Mouse (Mus musculus) thymus, postnatal 4 days (tissue): ENCODE measurements around the gene Dmd.

Experiments used
- DNase-seq: peaks from one replicate; pipeline ENCODE4 v3.0.0; 2021

Gene Dmd

DNA sequence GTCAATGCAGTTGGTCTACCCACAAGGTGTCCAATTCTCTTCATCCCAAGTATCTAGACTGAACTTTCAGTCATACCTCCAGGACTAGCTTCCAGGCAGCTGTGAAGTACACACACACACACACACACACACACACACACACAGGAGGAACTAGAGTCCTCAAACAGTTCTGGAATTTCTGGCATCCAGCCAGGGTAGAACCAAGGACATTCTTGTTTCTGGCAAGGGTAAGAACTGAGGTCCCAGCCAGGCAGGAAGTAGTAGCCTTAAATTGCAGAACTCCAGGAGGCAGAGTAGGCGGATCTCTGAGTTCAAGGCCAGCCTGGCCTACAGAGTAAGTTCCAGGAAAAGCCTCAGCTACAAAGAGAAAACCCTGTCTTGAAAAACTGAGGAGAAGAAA is 2128.2 kb downstream of the Dmd start:
- DNase-seq = no peak

DNA sequence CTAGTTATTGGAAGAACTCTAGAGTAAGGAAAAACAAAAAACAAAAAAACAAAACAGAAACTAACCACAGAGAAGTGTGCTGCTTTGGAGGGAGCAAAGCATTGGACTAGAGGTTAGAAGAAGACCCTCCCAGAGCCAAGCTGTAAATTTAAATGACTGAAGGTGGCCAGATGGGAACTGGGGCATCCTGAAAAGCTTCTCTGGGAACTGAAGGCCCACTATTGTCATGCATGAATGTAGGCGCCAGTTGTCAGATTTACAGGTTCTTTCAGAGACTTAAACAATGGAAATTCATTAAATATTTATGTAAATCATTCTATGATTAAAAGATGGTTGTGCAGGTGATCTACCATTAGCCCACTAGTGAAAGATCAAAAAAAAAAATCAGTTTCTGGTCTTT is 2128.9 kb downstream of the Dmd start:
- DNase-seq = no peak

DNA sequence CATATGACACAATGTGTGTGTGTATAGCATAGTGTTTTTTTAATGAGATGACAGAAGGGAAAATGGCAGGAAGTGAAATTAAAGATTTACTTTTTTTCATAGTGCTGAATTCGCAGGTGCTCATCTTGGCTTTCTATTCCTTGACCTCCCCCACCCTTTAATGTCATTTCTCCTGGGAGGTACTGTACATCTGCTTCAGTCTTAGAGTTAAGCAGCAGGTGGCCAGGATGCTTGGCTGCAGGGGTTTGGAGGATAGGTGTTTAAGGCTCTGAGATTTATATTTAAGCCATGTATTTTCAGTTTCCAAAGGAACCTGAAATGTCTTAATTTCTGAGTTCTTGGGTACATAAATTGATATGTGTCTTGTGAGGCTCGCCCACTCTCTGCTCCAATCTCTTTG is 2130.5 kb downstream of the Dmd start:
- DNase-seq = no peak

DNA sequence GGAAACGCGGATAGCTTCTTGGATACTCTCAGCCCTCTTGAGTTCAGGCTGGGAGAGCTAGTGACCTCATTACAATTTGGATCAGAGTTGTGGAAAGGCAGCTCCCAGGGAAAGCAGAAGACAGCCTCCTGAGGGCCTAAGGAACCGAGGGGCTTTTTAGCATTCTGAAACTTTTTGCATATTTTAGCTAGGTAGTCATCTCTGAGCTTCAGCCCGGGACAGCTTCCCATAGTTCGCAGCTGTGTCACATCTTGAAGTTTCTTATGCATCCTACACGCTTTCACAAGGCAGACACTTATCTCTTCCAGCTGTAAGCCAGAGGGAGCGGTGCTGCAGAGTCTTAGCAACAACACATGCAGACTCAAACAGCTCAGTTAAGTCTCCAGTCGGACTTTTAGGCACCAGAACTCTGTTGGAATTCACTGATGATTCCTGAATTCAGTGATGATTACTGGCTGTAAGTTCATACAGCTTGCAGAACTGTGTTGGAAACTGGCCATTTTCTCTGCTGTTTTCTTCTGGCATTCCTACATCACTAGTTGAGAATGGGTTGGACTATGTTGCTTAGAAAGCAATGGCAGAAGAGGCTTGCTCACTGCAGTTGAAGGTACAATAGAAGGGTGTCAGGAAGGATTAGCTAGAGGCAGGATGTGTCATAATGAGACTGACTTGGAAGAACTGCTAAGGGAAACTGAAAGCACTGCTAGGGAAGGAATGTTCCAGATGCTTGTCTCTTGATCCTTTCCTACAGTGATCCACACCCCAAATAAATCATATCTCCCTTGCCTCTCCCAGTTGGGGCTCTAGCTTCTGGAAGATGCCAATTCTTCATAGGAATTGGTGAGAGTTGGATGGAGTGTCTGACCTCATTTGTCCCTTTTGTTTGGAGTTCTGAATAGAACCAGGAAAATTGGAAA is 2135.8 kb downstream of the Dmd start:
- DNase-seq = no peak

DNA sequence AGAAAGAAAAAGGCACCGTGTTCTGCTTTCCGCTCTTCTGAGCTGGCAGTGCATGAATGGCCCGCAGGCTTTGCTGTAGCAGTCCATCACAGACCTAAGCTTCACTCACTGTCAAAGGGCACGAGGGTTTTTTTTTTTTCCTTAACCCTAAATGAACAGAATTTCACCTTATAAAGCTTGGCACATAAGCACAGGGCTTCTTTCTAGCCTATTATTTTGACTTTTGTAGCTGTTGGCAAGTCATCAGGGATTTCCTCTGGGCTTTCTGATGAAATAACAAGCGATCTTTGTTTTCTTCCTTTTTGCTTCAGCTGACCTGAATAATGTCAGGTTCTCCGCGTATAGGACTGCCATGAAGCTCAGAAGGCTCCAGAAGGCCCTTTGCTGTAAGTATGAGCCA is 2140.8 kb downstream of the Dmd start:
- DNase-seq = no peak

DNA sequence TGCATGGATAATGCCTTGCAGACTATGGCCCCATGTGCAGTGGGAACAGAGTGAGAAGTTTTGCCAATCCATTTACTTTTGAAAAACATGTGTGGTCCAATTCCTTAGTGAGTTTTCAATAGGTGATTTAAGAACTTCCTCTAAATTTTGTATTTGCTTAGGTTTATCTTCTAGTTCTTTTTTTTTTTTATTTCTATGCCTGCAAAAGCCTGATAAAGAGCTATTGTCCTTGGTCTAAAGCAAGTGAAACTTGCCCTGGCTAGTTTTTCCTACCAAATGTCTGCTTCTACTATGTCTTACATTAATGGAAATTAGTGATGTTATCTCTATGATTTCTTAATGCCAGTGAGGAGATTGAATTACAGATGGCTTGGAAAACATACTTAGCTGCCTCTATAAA is 2144.7 kb downstream of the Dmd start:
- DNase-seq = no peak

DNA sequence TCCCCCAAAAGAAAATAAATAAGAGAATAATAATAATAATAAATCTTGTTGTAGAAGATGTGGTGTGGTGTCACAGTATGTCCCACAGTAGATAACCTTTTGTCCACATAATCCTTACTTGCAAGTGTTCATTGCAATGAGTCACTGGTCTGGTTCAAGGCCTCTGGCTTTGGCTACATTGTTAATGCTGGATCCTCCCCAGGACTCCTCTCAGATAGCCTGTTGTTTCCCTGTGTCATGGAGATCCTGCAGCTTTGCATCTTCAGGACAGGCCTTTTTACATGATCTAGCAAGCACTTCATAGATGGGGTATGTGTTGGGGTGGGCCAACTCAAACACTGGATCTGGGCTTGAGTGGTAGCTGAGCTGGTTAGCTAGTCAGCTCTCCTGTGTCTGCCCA is 2150.0 kb downstream of the Dmd start:
- no peak for DNase-seq

DNA sequence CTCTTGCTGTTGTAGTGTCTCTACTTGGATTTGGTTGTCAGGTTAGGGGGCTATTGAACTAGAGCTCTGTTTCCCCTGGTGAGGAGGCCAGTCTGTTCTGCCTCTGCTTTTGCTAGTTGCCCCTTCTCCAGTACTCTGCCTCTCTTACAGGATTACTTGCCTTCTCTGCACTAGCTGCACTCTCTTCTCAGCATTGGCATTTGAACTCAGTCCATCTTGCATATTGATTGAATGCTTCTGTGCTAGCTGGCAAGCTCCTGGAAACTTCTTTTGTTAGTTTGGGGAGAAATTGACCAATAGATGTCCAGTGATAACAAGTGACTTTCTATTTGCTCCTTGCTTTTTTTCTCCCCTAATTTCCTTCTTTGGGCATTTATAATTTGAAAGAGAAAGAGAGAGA is 2163.7 kb downstream of the Dmd start:
- DNase-seq = no peak

DNA sequence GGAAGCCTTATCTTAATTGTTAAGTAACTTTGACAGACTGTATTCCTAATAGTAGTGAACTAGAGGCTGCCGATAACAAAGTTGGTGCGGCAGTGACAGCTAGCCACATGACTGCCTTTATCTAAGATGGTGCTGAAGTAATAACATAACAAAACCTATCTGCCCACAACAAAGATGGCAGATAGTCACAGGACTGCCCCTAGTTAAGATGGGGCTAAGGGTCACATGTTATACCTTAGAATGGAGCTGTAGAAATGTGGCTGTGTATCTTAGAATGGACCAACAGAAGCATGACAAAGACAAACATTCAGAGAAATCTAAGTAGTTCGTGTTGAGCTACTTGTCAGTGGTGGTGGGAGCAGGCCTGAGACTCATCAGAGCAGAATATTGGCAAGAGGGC is 2184.0 kb downstream of the Dmd start:
- no peak for DNase-seq

DNA sequence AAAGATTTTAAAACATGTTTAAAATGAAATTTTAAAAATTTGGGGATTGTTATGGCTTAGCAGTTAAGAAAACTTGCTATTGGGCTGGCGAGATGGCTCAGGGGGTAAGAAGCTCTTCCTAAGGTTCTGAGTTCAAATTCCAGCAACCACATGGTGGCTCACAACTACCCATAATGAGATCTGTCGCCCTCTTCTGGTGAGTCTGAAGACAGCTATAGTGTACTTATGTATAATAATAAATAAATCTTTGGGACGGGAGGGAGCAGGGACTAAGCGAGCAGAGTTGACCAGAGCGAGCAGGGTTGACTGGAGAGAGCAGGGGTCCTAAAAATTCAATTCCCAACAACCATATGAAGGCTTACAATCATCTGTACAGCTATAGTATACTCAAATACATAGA is 2188.6 kb downstream of the Dmd start:
- no peak for DNase-seq

DNA sequence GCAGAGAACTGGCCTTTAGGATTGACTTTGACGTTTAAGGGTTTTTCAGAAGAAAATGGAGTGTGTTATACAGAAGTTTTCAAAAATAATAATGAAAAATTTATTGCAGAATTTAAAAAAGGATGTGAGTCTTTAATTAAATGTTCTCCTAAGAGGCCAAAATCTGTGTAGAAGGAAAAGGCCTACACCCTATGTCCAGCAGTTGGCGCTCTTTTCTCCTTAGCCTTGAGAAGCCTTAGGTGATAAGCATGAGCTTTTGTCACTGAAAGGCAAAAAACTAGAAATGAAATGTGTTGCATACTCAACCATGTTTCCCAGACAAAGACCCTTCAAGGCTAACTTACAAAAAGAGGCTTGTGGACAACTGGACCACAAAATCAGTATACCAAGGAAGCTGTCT is 2222.6 kb downstream of the Dmd start:
- DNase-seq = peak; percentile 24

DNA sequence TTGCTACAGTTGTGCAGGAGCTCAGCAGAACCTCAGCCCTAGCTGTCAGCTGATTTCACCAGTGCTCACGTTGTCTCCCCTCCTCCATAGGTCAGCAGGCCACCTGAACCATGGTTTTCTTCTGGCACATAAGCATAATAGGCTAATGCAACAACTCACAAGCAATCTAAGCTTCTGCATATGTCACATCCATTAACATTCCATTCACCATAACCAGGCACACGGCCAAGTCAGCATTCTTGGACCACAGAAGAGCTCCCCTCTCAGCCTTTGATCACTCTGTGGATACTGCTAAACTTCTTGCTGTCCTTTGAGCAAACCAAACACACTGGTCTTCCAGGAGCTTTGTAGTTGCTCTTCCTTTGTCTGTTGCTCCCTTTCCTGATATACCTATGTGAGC is 2238.9 kb downstream of the Dmd start:
- no peak for DNase-seq

DNA sequence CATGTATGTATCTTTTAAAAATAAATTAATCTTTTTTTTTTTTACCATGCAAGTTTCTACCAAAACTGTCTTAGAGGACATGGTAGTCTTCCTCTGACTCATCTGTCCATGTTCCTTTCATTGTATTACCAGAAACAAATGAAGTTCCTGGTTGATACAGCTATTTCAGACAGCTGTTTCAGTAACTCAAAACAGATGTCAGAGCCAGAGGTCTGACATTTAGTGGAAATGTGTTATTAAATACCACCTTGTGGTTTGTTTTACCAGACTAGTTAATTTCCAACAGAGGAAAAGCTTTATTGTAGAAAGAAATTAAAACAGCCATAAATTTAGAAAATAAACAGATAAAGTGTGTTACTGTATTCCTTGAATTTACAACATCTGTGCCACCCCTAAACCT is 2245.2 kb downstream of the Dmd start:
- DNase-seq = no peak

DNA sequence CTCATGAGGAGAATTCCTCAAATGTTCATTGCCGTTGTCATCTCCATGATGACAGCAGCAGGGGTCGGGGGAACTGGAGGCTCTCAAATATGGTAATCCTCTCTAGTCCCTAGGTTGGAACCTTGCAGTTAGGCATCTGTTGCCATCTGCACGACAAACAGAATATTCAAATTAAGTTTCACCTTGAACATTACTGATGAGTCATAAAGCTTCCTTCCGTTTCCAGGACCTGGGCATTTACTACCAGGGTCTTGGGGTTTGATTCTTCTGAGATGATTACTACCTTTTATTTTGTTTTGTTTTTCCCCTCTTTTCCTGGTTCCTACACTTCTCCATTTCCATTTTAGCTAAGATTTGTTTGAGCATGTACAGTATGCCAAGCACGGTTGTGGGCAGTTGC is 2249.0 kb downstream of the Dmd start:
- no peak for DNase-seq

DNA sequence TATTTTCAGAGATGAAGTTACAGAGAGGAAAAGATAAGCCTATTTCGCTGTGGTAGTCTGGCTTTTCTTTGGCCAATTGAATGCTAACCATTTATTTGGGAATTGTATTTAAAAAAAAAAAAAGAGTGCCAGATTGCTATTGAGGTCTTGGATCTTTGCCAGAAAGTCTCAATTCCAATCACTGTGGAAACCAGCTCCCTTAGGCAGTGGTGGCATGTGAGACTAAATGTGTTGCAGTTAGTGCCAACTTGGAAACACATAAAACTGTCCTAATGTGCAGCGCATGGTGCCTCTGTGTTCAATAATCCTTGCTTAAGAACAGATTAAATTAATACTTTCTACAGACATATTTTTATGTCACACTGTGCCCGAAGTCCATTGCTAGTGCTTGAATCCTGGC is 2250.7 kb downstream of the Dmd start:
- no peak for DNase-seq

DNA sequence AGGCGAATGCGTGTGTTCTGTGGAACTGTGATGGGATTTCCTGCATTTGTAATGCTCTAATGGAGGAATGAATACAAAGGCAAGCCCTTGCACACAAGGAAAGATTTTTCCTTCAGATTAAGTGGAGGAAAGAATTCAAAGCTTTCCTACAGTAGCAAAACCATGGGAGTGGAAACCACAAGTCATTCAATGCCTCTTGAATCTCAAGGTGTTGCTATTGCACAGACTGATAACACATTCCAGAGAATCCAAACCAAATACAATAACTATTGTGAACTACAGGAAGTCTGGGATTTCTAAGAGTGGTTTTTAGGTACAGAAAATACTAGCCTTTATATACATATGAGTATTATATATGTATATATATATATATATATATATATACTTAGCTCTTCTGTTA is 2258.3 kb downstream of the Dmd start:
- DNase-seq = no peak

DNA sequence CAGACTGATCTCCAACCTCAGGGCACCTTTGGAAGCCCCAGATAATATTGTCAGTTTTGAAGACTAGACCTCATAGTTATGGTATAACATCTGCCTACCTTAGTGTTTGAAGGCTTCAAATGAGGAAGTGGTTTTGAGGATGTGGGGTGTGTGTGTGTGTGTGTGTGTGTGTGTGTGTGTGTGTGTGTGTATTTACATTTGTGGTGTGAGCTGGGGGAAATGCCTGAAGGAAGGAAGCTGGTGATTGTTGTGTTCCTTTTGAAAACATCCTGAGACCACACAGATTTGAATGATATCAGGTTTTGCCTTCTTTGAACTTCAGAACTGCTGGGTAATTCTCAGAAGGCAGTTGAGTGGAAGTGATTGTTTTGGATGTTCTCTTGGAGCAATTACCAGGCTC is 2278.2 kb downstream of the Dmd start:
- DNase-seq = peak; percentile 38

DNA sequence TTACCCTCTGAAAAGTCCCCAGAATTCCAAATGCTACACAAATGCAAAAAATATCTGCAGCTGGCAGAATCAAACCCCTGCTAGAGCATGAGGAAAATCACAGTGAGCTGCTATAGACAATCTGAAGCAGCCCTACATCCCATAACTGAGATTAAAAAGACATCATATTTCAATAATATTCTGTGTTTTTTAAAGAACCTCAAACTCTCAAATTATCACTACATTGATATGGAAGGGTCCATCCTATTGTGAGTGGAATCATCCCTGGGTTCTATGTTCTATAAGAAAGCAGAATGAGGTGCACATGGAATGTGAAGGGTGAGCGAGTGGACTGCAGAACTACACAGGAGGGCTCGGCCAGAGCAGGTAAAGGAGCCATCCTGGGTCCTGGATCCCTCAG is 2300.7 kb downstream of the Dmd start, which contains the start of gene Fthl17a:
Fthl17a (plus strand) TSS at position 301 of the 400 bp plus-strand sequence.
- DNase-seq = no peak
